Mouse (Mus musculus) c-Kit-positive CD71-positive TER-119-negative erythroid progenitor cells, embryonic 14.5 days (primary cell): ENCODE data around the gene Lmo7.

ENCODE experiments used
- DNase-seq: peaks from one replicate; pipeline ENCODE4 v3.0.0-alpha.2; 2013; ENCODE audit warnings: low read depth

The Lmo7 gene

GRCm38 (mm10) chr14:101838231-101838839, 108.6 kb downstream of the Lmo7 start:
- no peak for DNase-seq

DNA sequence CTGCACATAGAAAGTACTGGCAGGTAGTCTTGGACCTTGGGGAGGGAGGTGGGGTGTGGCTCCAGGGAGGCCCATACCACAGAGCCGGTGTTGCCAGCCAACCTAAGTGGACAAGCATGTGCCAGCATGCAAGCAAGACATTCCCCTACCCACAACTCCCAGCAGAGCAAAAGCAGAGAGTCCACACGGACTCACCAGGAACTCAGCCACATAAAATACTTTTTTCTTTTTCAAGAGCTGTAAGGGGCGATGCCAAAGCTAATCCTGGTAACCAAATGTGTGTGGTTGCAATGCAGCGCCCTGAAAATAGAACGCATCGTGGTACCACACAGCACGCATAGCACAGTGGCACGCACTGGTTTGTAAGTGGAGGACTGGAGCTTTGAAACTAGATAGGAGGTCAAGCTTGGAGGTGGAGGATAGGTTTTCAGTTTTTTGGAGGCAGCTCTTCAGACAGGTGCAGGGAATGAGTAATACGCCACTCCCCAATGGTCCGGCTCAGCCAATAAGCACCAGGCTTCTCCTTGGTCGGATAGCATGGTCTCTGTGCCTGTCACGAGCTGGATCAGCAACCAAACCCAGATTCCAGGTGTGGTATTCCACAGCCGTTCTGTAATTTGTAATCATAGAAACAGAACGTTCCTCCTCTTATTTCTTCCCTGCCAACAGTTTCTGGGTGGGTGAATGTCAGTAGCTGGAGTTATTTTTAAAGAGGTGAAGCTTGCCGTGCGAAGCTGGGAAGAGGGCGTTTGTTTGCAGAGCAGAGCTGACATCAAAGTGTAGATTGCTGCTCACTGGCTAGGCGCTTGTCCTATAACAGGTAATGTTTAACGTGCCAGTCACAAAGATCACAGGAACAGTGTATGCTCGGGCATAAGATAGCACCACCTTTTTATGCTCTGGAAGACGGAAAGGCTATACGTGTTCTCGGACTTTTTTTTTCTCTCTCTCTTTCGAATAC, 110.3 kb downstream of the Lmo7 start:
- DNase-seq, result no peak

GRCm38 (mm10) chr14:101841271-101841670, 111.5 kb downstream of the Lmo7 start:
- DNase-seq, result no peak

DNA sequence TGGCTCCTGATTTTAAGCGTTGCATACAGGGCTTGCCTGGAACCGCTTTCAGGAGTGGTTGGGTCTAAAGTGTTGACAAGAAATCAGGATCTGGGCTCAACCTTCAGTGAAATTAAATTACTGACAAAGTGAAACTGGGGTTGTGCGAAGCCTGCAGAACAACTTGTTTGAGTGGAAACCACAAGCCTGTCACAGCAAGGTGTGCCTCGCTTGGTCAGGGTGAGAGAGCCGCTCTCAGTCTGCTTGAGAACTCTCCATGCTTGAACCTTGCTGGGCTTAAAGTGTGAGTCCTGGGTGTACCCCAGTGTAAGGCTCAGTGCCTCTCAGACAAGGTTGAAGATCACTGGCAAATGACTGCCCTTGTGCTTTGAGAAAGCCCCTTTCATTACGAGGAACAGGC, 112.8 kb downstream of the Lmo7 start:
- DNase-seq, result no peak

DNA sequence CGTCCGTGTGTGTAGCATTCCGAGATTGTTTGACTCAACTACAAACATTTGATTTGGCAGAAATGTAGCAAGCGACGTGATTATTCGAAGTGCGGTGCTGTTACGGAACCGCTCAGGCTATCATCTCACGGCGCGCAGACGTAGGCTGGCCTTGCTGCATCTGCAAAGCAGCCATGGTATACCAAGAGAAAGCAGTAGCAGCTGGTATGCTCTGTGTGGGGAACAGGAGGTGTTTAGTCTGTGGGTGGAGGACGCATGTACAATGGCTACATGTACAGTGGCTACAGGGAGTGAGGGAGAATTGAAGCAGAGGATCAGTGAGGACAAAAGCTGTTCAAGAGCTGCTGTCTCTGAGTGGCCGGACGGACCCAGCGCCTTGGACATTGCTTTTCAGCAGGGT, 113.7 kb downstream of the Lmo7 start:
- DNase-seq, result no peak

DNA sequence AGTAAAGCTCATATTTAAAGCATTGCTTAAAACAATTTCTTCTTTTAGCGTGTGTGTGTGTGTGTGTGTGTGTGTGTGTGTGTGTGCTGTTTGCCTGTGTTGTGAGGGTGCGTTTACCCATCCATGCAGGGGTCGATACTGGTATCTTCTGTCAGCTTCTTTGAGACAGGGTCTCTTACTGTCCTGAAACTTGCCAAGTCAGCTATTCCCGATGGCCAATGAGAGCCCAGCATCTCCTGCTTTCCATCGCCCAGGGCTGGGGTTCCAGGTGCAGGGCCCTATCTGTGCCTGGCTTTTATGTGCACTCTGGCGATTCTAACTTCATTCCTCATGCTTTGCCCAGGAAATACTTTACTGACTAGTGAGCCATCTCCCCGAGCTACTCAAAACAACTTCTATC, 114.7 kb downstream of the Lmo7 start:
- no peak for DNase-seq

DNA sequence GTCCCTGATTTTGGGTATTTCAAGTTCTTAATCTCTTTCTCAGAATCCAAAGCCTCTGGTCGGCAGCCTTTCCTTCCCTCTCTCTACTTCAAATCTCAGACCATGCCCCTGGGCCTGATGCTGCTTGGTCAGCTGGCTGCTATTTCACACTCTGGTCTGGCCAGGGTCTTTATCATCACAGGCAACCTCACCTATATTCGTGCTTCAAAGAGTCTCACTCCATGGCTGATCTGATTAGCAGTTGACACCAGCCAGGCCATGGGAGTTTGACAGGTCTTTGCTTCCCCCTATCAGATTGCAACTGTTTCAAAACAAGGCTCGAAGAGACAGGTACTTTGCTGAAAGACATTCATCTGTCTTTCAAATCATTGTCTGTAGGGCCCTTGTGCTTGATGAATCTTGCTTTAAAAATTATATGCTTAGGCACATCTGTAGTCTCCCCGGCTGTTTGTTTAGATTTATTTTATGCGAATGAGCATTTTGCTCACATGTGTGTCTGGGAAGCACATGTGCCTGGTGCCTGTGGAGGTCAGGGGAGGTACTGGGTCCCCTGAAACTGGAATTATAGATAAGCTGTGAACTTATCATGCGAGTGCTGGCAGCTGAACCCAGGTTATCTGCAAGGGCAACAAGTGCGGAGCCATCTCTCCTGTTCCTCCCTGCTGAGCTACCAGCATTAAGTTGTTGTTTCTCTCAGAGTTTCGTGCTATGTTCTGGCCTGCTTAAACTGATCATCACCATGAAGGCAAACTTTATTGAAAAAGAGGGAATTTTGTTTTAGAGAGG, 116.5 kb downstream of the Lmo7 start:
- DNase-seq, result no peak

DNA sequence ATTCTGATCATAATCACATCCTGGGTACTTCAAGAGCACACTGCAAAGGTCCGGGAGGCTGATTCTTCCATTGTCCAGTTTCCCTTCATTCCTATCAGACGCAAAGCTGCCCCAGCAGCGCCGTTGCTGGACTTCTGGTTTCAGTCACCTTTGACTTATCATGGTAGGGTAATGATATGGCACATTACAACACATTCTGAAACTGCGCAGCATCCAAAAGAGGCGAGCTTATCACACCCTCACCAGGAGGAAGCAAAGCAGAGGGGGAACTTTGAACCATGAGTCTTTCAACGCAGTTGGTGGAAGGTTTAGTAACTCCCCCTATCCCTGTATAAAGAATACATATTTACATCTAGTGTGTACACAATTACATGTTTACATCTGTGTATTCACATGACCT, 117.8 kb downstream of the Lmo7 start:
- DNase-seq, result no peak

GRCm38 (mm10) chr14:101852584-101853195, 122.9 kb downstream of the Lmo7 start:
- no peak for DNase-seq

- no peak for DNase-seq
Observed at GRCm38 (mm10) chr14:101853207-101853606, 123.5 kb downstream of the Lmo7 start.

- no peak for DNase-seq
Observed at GRCm38 (mm10) chr14:101853722-101854121, 124.0 kb downstream of the Lmo7 start.

DNA sequence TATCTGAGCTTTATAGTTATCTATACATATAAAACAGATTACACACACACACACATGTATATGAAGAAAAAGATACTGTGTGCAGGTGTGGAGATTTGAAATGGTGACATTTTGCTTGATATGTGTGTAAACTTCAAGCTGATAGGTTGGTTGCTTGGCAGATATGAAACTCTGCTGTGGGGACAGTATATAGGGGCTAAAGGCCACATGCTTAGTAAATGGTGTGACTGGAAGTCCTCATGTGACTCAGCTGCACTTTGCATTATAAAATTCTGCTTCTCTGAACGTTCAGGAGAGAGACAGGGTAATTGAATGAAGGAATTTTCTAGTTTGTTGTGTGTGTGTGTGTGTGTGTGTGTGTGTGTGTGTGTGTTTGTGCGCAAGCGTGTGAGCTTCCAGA, 124.5 kb downstream of the Lmo7 start:
- DNase-seq, result no peak

GRCm38 (mm10) chr14:101859305-101859886, 129.6 kb downstream of the Lmo7 start:
- DNase-seq, result no peak

DNA sequence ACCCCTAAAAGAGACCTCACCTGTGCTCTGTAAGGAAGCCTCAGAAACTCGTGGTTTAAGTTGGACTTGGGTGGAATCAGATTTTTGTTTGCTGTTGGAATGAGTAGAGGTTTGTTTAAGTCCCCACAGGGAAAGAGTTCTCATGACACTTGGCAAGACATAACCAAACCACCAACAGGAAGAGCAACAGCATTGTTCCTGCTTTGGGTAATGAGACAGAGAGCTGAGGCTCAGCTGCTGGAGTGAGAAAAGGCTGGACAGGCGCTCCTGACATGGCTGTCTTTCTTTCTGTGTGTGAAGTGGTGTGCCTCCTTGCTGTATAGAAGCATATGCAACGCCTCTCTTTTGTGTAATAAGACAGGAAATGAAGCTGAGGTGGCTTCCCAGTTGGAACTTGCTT, 132.3 kb downstream of the Lmo7 start:
- DNase-seq, result no peak

GRCm38 (mm10) chr14:101867071-101867733, 137.4 kb downstream of the Lmo7 start:
- no peak for DNase-seq

GRCm38 (mm10) chr14:101869145-101869544, 139.4 kb downstream of the Lmo7 start:
- DNase-seq, result no peak

- no peak for DNase-seq
Observed at GRCm38 (mm10) chr14:101869661-101870060, 139.9 kb downstream of the Lmo7 start.

DNA sequence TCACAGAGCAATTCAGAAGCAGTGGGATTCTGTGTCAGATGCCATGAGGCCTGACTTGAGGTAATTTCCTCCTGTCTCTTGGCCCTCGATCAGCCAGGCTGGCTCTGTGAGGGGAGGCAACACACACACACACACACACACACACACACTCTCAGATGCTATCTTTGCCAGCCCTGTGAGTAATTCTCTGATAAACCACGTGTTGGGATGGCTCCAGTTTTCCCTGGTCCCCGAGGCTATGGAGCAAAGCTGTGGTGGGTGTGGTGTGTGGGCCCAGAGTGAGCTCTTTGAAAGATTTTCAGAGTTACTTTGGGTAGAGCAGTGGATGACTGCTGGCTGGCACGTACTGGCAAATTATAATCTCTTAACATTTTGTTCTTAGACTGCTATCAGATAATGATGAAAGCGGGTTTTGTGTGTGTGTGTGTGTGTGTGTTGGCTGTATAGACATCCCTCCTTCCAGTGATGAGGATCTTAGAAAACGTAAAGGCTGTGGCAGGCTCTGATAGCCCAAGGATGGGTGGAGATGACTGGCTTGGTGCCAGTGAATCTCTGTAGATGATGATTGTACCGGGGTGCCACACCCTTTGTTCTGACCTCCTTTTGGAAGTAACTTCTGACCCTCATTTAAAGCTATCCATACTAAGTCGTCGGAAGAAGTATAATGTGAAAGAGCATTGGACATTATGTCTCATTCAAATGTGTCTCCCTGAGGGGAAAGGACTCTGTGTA, 140.6 kb downstream of the Lmo7 start:
- no peak for DNase-seq

GRCm38 (mm10) chr14:101872846-101873245, 143.1 kb downstream of the Lmo7 start:
- no peak for DNase-seq

GRCm38 (mm10) chr14:101878346-101879049, 148.7 kb downstream of the Lmo7 start:
- no peak for DNase-seq
